Mouse (Mus musculus): ENCODE results near the gene Hist1h2ag. TPM values are rescaled to one million over a fixed set of nuclear protein-coding genes. Genes with fewer than 3 reads are reported as not detected.

The Hist1h2ag gene
- polyA plus RNA-seq, 1 experiment from 2014 or later, result 76.5 TPM

Small RNA genes lying within 50 kb of the gene (microRNA-seq; reads per million reads assigned to microRNA genes)
- gene Gm26300, result not detected
- not detected for gene Gm44390
- gene Gm44486, result not detected

Other genes starting within 250 kb of the Hist1h2ag start
- gene Hist1h2bq, start 232.7 kb downstream of the Hist1h2ag start, polyA plus RNA-seq (2015; fragmentation: Nextera tagmentation; extraction: Ambion mirVana), result 33.2 and 35.5 TPM in 2 replicates
- not detected in 2 replicates for gene Hist1h2ao, start 232.5 kb downstream of the Hist1h2ag start, polyA plus RNA-seq (2015; fragmentation: Nextera tagmentation; extraction: Ambion mirVana)
- not detected in 2 replicates for gene Hist1h4m, start 231.2 kb downstream of the Hist1h2ag start, polyA plus RNA-seq (2015; fragmentation: Nextera tagmentation; extraction: Ambion mirVana)
- gene Hist1h4n, start 210.7 kb downstream of the Hist1h2ag start, polyA plus RNA-seq (2015; fragmentation: Nextera tagmentation; extraction: Ambion mirVana), result 20.5 and 21.8 TPM in 2 replicates
- 3,649 and 3,737 TPM in 2 replicates for gene Hist1h2ap, start 209.4 kb downstream of the Hist1h2ag start, polyA plus RNA-seq (2015; fragmentation: Nextera tagmentation; extraction: Ambion mirVana)
- gene Hist1h2br, start 209.2 kb downstream of the Hist1h2ag start, polyA plus RNA-seq (2015; fragmentation: Nextera tagmentation; extraction: Ambion mirVana), result 34.8 and 36.3 TPM in 2 replicates
- 18.3 and 20.2 TPM in 2 replicates for gene Zfp184, start 97.8 kb downstream of the Hist1h2ag start, polyA plus RNA-seq (2015; fragmentation: Nextera tagmentation; extraction: Ambion mirVana)
- gene Pom121l2, start 61.8 kb downstream of the Hist1h2ag start, polyA plus RNA-seq (2015; fragmentation: Nextera tagmentation; extraction: Ambion mirVana), result 0.37 and 0.38 TPM in 2 replicates
- 0.98 and 1.1 TPM in 2 replicates for gene Prss16, start 33.2 kb downstream of the Hist1h2ag start, polyA plus RNA-seq (2015; fragmentation: Nextera tagmentation; extraction: Ambion mirVana)
- 8.8 and 11.8 TPM in 2 replicates for gene Hist1h2ah, start 7.4 kb downstream of the Hist1h2ag start, polyA plus RNA-seq (2015; fragmentation: Nextera tagmentation; extraction: Ambion mirVana)
- 14.4 and 16.2 TPM in 2 replicates for gene Hist1h2bk, start 7.1 kb downstream of the Hist1h2ag start, polyA plus RNA-seq (2015; fragmentation: Nextera tagmentation; extraction: Ambion mirVana)
- gene Hist1h4i, start 1.6 kb downstream of the Hist1h2ag start, polyA plus RNA-seq (2015; fragmentation: Nextera tagmentation; extraction: Ambion mirVana), result 25.3 and 27.8 TPM in 2 replicates
- 17.9 TPM in 2 replicates for gene Hist1h2bj, start 270 bp upstream of the Hist1h2ag start, polyA plus RNA-seq (2015; fragmentation: Nextera tagmentation; extraction: Ambion mirVana)
- gene Vmn1r188, start 41.5 kb upstream of the Hist1h2ag start, polyA plus RNA-seq (2015; fragmentation: Nextera tagmentation; extraction: Ambion mirVana), result not detected in 2 replicates
- not detected in 2 replicates for gene Vmn1r189, start 62.9 kb upstream of the Hist1h2ag start, polyA plus RNA-seq (2015; fragmentation: Nextera tagmentation; extraction: Ambion mirVana)
- gene Vmn1r191, start 141.0 kb upstream of the Hist1h2ag start, polyA plus RNA-seq (2015; fragmentation: Nextera tagmentation; extraction: Ambion mirVana), result not detected in 2 replicates
- not detected in 2 replicates for gene Vmn1r192, start 148.2 kb upstream of the Hist1h2ag start, polyA plus RNA-seq (2015; fragmentation: Nextera tagmentation; extraction: Ambion mirVana)
- gene Vmn1r193, start 180.2 kb upstream of the Hist1h2ag start, polyA plus RNA-seq (2015; fragmentation: Nextera tagmentation; extraction: Ambion mirVana), result not detected in 2 replicates
- gene Vmn1r194, start 201.3 kb upstream of the Hist1h2ag start, polyA plus RNA-seq (2015; fragmentation: Nextera tagmentation; extraction: Ambion mirVana), result not detected in 2 replicates
- gene Vmn1r195, start 227.6 kb upstream of the Hist1h2ag start, polyA plus RNA-seq (2015; fragmentation: Nextera tagmentation; extraction: Ambion mirVana), result not detected in 2 replicates
- gene Vmn1r196, start 247.0 kb upstream of the Hist1h2ag start, polyA plus RNA-seq (2015; fragmentation: Nextera tagmentation; extraction: Ambion mirVana), result not detected in 2 replicates

Measured in limb, embryonic 13.5 days (tissue).